Mouse (Mus musculus) hindbrain, embryonic 12.5 days (tissue): ENCODE measurements around the gene Sphk1. TPM values are rescaled to one million over a fixed set of nuclear protein-coding genes. Genes with fewer than 3 reads are reported as not detected.

Source experiments
- ATAC-seq: fragments of 200-750 bp; cut with Nextera tagmentation; 2 replicates; pipeline ENCODE4 v1.8.0; 2017; ENCODE audit warnings: moderate TSS enrichment; ENCODE audit not compliant: low FRiP score
- H3K27ac ChIP-seq: fragments of 300-500 bp; sonication (generic); 2 replicates; pipeline ENCODE4 v1.5.1; 2016; ENCODE audit warnings: mild to moderate bottlenecking
- H3K27me3 ChIP-seq: fragments of 300-500 bp; sonication (generic); 2 replicates; pipeline ENCODE4 v1.6.1; 2016; ENCODE audit warnings: mild to moderate bottlenecking
- H3K36me3 ChIP-seq: fragments of 300-500 bp; sonication (generic); 2 replicates; pipeline ENCODE4 v1.6.1; 2016; ENCODE audit warnings: mild to moderate bottlenecking
- H3K4me1 ChIP-seq: fragments of 300-500 bp; sonication (generic); 2 replicates; pipeline ENCODE4 v1.6.1; 2016
- H3K4me2 ChIP-seq: fragments of 300-500 bp; sonication (generic); replicated peaks from 2 replicates; pipeline ENCODE4 v1.6.1; 2016; ENCODE audit warnings: mild to moderate bottlenecking
- H3K4me3 ChIP-seq: fragments of 300-500 bp; sonication (generic); 2 replicates; pipeline ENCODE4 v1.5.1; 2016; ENCODE audit warnings: mild to moderate bottlenecking
- H3K9ac ChIP-seq: fragments of 300-500 bp; sonication (generic); 2 replicates; pipeline ENCODE4 v1.6.1; 2016; ENCODE audit warnings: mild to moderate bottlenecking, moderate library complexity
- H3K9me3 ChIP-seq: fragments of 300-500 bp; sonication (generic); replicated peaks from 2 replicates; pipeline ENCODE4 v1.6.1; 2016; ENCODE audit warnings: mild to moderate bottlenecking
- WGBS: fragments of 180-500 bp; shearing (Covaris S2); methylation state at CpG from one replicate; pipeline ENCODE4 v1.1.7; 2016; 5-methylcytosine and 5-hydroxymethylcytosine counted together
- polyA plus RNA-seq: library from polyadenylated mRNA; unstranded; fragments of >200 nt; fragmentation: Nextera tagmentation; extraction: Ambion mirVana; gene quantifications from 2 replicates; pipeline ENCODE4 v1.2.1, GENCODE M21; 2016

Gene Sphk1
- polyA plus RNA-seq, 1 experiment from 2014 or later, result 10.2 TPM

DNA sequence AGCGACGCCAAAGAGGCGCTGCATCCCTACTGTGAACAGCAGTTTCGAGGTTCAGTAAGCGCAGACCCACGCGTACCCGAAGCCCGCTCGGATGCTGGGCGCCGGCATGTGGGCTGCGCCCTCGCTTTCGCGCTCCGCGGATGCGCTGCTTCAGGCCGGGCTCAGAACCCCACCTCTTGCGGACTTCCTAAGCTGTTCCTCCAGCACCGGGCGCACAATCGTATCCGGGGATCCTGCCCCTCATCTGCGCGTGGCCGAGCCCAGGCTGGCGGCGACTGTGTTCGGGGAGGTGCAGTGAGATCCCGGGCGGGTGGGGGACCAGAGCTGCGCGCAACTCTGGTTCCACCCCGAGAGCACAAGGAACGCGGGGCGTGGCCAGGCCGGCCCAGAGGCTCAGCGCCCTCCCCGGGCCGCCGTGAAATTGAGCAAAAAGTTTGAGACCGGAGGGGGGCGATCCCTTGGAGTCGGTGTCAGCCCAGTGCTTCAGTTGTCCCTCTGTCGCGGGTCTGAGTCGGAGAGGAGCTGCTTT is 2.1 kb downstream of the Sphk1 start:
- WGBS, result under 1% methylated on average over 50 of the region's 50 CpGs
- Histone ChIP-seq H3K27ac (0 out of 2 replicates have a peak overlapping the region, but pooled peaks have one; percentile 23), H3K27me3 (peaks cover 65% of the 10 kb centered on the region)

DNA sequence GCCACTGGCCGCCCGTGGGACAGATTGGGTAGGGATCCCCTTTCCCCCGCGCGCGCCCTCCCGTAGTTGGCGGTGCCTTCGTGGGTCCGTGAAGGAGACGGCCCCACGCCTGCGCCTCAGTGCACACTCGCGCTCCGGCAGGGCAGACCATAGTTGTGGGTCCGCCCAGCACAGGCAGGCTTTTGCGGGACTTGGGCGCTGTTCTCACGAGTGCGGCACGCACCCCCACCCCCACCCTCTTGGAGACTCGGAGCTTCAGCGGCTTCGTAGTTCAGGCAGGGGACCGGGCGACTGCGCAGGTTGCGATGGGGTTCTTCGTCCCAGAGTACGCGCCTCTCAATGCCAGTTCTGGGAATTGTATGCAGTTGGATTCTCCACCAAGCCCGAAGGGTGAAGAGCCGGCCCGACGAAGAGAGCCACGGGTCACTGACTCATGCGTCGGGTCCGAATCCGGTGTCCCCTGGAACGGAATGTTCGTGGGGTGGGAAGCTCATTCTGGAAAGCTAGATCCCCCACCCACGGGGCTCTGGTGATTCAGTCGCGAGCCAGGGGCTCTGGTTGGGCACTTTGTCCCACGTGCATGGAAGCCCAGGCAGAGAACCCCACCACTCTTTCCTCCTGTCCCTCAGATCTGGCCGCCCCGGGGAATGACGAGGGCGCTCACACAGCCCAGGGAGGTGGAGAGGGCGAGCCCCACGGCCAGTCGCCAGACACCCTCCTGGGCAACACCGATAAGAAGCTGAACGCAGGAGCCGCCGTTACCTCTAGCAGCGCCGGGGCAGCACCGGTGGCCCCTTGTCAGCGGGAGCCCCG is 2.8 kb downstream of the Sphk1 start:
- Histone ChIP-seq H3K9ac (peak overlapping the region; percentile 59), H3K27ac (no peak overlapping the region; the same call in 1 of the 2 replicates), H3K4me1 (peaks cover 45% of the 10 kb centered on the region), H3K4me2 (peak overlapping the region; percentile 82), H3K4me3 (peak overlapping the region; percentile 42), H3K9me3 (no peaks in the 10 kb centered on the region), H3K27me3 (peaks cover 65% of the 10 kb centered on the region), H3K36me3 (peaks cover 20% of the 10 kb centered on the region)
- ATAC-seq, result peak; percentile 29
- 2% methylated on average over 63 of the region's 63 CpGs for WGBS

More for the DNA sequence above, 2.1 kb downstream of the Sphk1 start:
- peak; percentile 21; the same call in 1 of the 2 replicates for ATAC-seq
- Histone ChIP-seq H3K4me3 (peak overlapping the region; percentile 42), H3K36me3 (peaks cover 13% of the 10 kb centered on the region), H3K9ac (peak overlapping the region; percentile 59), H3K9me3 (no peaks in the 10 kb centered on the region), H3K4me2 (peak overlapping the region; percentile 82), H3K4me1 (peaks cover 45% of the 10 kb centered on the region)

DNA sequence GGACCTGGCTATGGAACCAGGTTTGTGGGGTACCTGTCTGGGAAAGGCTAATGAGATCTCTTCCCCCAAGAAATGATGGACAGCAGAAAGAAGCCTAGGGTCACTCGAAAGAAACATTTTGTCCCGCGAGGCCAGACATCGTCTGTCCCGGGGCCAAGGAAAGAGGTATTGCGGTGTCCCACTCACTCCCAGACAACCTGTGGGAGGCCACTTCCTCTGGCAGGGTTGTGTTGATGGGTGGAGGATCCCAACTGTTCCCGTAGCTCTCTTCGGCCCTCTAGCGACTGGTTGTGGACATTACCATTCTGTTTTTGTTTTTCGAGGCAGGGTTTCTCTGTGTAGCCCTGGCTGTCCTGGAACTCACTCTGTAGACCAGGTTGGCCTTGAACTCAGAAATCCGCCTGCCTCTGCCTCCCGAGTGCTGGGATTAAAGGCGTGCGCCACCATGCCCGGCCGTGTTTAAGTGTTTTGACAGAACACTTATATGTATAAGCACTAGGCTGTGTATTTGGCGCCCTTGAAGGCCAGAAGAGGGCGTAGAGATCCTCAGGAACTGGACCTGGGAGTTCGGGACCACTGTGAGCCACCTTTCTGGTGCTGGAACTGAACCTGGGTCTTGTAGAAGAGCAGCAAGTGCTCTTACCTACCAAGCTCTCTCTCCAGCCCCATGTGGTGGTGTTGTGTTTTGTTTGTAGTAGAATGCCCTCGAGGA is 3.6 kb downstream of the Sphk1 start:
- no peaks in the 10 kb centered on the region for H3K9me3 ChIP-seq
- peaks cover 65% of the 10 kb centered on the region for H3K27me3 ChIP-seq
- 20% methylated on average over 20 of the region's 20 CpGs for WGBS
- H3K27ac ChIP-seq, result 0 out of 2 replicates have a peak overlapping the region, but pooled peaks have one; percentile 17
- peak overlapping the region; percentile 42 for H3K4me3 ChIP-seq
- H3K4me1 ChIP-seq, result peaks cover 45% of the 10 kb centered on the region
- H3K9ac ChIP-seq, result peak overlapping the region; percentile 59; the same call in 1 of the 2 replicates
- peak overlapping the region; percentile 82 for H3K4me2 ChIP-seq
- ATAC-seq, result peak; percentile 39; the same call in 1 of the 2 replicates
- H3K36me3 ChIP-seq, result peaks cover 27% of the 10 kb centered on the region

DNA sequence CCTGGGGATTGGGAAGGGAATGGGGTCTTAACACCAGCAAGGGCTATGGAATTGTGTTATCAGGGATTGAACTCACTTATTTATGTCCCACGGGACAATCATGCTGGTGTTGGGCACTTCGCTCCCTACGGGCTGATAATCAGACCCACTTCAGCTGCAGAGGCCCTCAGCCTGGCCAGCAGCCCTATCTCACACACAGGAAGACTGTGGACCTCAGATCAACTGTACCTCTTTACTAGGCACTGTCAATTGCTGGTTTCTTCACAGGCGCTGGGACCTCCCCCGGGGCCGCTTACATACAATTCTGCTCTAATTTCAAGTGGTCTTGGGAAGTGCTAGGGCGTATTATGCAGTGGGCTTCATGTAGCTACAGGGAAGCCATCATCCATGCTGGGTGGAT is 6.0 kb downstream of the Sphk1 start:
- peaks cover 27% of the 10 kb centered on the region for H3K4me1 ChIP-seq
- no peak overlapping the region for H3K4me2 ChIP-seq
- no peak overlapping the region for H3K9ac ChIP-seq
- ATAC-seq, result no peak
- H3K27ac ChIP-seq, result no peak overlapping the region
- H3K36me3 ChIP-seq, result peaks cover 51% of the 10 kb centered on the region
- no peak overlapping the region for H3K4me3 ChIP-seq
- H3K27me3 ChIP-seq, result peaks cover 46% of the 10 kb centered on the region
- no peaks in the 10 kb centered on the region for H3K9me3 ChIP-seq
- 90% methylated on average over 7 of the region's 7 CpGs for WGBS

DNA sequence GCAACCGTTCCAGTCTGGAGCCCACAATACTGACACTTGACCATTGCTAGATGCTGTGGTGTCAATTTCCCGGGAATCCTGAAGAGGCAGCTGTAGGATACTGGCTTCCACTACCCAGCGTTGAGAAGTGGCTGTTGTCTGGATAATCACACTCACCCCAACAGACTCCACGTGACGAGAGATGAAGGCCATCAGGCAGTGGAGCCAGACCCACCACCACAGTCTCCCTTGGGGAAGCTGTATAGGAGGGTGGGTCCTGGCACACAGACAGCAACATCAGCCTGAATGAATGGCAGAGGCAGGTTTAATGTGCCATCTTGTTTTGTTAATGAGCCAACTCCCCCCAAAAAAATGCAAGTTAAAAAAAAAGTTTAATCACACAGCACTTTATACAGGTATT is 6.7 kb downstream of the Sphk1 start:
- no peak for ATAC-seq
- H3K27me3 ChIP-seq, result peaks cover 39% of the 10 kb centered on the region
- peaks cover 58% of the 10 kb centered on the region for H3K36me3 ChIP-seq
- WGBS, result 77% methylated on average over 5 of the region's 5 CpGs
- no peaks in the 10 kb centered on the region for H3K9me3 ChIP-seq
- peaks cover 20% of the 10 kb centered on the region for H3K4me1 ChIP-seq
- no peak overlapping the region for H3K4me3 ChIP-seq
- no peak overlapping the region for H3K9ac ChIP-seq
- H3K27ac ChIP-seq, result no peak overlapping the region
- H3K4me2 ChIP-seq, result no peak overlapping the region

DNA sequence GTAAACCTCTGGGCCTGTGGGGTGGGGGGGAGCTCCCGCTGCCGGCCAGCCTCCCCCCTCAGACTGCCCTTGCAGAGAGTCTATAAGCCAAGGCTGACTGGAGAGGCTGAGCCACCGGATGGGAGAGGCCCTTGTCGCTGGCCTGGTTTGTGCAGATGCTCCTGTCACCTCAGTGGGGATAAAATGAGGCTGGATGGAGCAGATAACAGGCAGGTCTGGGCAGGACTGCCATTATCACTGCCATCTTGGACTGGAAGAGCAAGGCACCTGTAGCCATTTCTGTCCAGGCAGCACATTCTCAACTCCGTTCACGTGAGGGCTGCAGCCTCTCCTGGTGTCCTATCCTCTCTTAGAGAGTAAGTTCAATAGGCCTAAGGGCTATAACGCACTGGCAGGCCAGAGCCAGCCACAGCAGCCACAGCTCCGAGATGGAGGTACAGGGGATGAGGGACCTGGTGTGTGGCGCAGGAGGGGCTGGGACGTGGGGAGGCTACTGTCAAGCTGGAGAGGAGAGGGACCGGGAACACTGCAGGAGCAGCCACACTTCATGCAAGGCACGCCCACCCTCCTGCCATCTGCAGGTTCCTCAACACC is 7.5 kb downstream of the Sphk1 start:
- Histone ChIP-seq H3K9ac (no peak overlapping the region), H3K4me3 (no peak overlapping the region), H3K9me3 (no peaks in the 10 kb centered on the region), H3K36me3 (peaks cover 66% of the 10 kb centered on the region), H3K4me1 (peaks cover 11% of the 10 kb centered on the region), H3K4me2 (no peak overlapping the region), H3K27ac (no peak overlapping the region), H3K27me3 (peaks cover 30% of the 10 kb centered on the region)
- 76% methylated on average over 12 of the region's 12 CpGs for WGBS
- no peak for ATAC-seq

DNA sequence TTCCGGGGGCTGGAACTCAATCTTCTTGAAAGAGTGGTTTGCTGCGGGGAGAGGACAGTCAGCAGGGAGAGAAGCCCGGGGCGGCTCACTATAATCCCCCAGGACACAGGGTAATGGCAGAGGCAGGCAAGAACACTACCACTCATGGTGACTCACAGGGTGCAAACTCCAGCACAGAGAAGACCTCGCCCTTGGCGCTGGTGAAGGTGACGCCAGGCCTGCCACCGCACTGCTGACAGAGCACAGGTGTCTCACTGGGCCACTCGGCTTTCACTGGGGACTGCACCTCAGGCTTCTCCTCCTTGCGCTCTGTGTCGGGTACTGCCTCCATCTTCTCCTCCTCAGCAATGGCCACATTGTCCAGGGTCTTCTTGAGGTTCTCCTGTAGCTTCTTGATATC is 10.5 kb downstream of the Sphk1 start:
- no peak overlapping the region for H3K4me2 ChIP-seq
- no peak overlapping the region for H3K27ac ChIP-seq
- 95% methylated on average over 11 of the region's 11 CpGs for WGBS
- H3K9me3 ChIP-seq, result no peaks in the 10 kb centered on the region
- H3K4me3 ChIP-seq, result no peak overlapping the region
- H3K36me3 ChIP-seq, result peaks cover 92% of the 10 kb centered on the region
- ATAC-seq, result no peak
- H3K4me1 ChIP-seq, result no peaks in the 10 kb centered on the region
- H3K27me3 ChIP-seq, result peaks cover 1% of the 10 kb centered on the region; the same call in 1 of the 2 replicates
- no peak overlapping the region for H3K9ac ChIP-seq

DNA sequence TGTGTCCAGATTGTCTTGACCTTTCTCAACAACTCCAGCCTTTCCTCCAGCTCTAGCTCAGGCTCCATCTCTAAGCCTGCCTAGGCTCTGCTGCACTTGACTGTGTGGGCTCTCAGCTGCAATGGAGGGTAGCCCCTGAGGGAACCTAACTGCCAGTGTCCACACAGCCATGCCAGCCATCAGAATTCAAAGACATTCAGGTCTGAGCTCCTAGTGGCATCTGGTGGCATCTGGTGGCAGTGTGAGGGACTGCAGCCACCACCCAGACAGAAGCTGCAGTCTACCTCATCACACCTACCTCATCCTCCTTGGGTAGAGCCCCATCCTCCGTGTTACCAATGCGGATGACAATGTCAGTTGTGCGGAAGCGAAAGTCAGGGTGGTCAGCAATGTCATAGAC is 12.4 kb downstream of the Sphk1 start:
- H3K9me3 ChIP-seq, result no peaks in the 10 kb centered on the region
- H3K4me3 ChIP-seq, result no peak overlapping the region
- H3K27me3 ChIP-seq, result no peaks in the 10 kb centered on the region
- no peaks in the 10 kb centered on the region for H3K4me1 ChIP-seq
- no peak overlapping the region for H3K4me2 ChIP-seq
- peaks cover 93% of the 10 kb centered on the region for H3K36me3 ChIP-seq
- ATAC-seq, result 0 out of 2 replicates have a peak, but pooled peaks have one; percentile 18
- no peak overlapping the region for H3K9ac ChIP-seq
- WGBS, result 83% methylated on average over 4 of the region's 4 CpGs
- no peak overlapping the region for H3K27ac ChIP-seq

DNA sequence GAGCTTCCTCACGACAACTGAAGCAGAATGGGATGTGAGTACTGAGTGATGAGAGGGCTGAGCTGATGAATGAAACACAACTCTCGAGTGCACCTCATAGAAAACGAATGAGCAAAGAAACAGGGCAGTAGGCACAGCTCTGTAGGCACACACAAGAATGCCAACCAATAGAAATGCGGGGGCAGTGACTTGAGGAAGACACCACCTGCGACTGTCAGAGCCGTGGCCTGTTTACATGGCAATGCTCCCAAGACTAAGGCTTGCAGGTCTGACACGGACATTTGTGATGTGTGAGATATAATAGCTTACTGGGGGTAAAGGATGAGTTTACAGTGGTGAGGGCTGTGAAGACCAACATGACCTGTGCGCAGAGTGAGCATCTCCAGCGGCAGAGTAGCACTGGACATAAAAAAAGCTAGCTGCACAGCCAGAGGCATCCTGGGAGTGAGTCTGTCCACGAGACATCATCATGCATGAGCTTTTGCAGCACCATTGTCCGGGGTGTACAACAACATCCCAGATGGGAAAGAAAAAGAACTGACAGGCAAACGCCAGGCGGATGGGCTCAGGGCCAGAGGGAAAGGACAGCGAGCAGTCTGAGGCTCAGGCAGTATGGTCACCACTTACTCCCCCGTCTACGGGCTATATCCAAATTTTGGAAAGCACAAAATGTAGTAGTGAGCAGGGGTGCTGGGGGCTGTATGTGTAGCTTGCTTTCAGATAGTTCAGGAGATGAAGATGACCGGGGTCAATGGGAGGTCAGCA is 16.8 kb downstream of the Sphk1 start:
- Histone ChIP-seq H3K9ac (no peak overlapping the region), H3K4me1 (peaks cover 8% of the 10 kb centered on the region; the same call in 1 of the 2 replicates), H3K27me3 (no peaks in the 10 kb centered on the region), H3K27ac (no peak overlapping the region), H3K4me2 (no peak overlapping the region), H3K36me3 (peaks cover 55% of the 10 kb centered on the region), H3K9me3 (no peaks in the 10 kb centered on the region), H3K4me3 (no peak overlapping the region)
- 87% methylated on average over 17 of the region's 17 CpGs for WGBS
- ATAC-seq, result no peak

DNA sequence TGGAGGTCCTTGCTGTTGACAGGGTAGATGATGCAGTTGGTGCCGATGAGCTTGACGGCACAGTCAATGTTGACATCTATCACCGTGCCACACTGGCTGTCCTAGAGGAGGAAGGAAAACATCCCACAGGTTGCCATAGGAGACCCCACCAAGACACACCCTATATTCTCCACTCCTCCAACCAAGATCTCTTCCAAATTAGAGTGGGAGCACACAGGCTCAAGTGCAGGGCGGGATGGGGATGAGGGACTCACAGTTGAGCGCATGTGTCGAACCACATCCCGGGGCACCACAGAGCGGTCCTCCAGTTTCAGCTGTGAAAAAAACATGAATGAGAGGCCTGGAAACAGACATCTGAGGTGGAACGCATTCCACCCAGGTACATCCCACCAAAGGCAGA is 18.1 kb downstream of the Sphk1 start:
- WGBS, result 94% methylated on average over 9 of the region's 9 CpGs
- no peak for ATAC-seq
- H3K36me3 ChIP-seq, result peaks cover 42% of the 10 kb centered on the region

DNA sequence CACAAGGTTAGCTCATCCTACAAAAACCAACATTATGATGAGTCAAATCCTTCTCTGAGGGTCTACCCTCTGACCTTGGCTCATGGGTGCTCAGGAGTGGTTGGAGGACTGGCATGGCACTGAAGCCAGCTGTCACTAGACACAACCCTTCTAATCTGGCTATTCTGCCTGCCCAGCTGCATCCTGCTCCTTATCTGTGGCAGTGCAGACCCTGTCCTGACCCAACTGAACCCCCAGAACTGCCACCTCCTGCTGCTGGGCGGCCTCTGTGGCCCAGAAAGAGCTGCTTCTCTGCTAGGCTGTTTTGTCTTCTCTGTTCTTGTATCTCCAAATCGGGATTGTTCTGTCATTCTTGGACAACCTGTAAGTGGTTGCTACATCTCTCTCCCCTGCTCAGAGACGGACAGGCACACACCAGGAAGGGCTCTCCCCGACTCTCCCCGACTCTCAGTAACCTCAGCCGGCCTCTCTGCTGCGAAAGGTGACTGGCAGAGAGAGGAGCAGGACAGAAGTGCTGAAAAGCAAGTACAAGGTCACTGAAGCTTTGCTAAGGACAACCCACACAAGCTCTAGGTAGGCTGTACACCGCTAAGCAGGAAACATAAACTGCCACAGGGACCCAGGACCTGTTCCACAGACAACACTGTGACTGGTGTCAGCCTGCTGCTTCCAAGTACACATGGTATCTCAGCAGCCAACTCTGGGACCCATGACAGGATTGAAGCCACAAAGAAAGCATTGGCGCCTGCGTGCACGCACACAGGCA is 18.7 kb downstream of the Sphk1 start:
- no peak overlapping the region for H3K4me2 ChIP-seq
- H3K4me3 ChIP-seq, result no peak overlapping the region
- ATAC-seq, result no peak
- peaks cover 35% of the 10 kb centered on the region for H3K36me3 ChIP-seq
- no peak overlapping the region for H3K9ac ChIP-seq
- H3K4me1 ChIP-seq, result peaks cover 17% of the 10 kb centered on the region
- 88% methylated on average over 11 of the region's 11 CpGs for WGBS
- H3K27ac ChIP-seq, result no peak overlapping the region
- H3K27me3 ChIP-seq, result no peaks in the 10 kb centered on the region
- no peaks in the 10 kb centered on the region for H3K9me3 ChIP-seq

More for the DNA sequence above, 18.1 kb downstream of the Sphk1 start:
- Histone ChIP-seq H3K27me3 (no peaks in the 10 kb centered on the region), H3K27ac (no peak overlapping the region), H3K4me1 (peaks cover 12% of the 10 kb centered on the region; the same call in 1 of the 2 replicates), H3K9ac (no peak overlapping the region), H3K4me3 (no peak overlapping the region), H3K9me3 (no peaks in the 10 kb centered on the region), H3K4me2 (no peak overlapping the region)
